Mouse (Mus musculus) bone marrow macrophage, adult 2 months (primary cell): Measurements from ENCODE around the gene Hoxd12. TPM values are rescaled to one million over a fixed set of nuclear protein-coding genes. Genes with fewer than 3 reads are reported as not detected.

ENCODE experiments used
- H3K27ac ChIP-seq: 2 replicates; pipeline ENCODE4 v1.5.1; 2012; ENCODE audit warnings: low read depth, low read length; ENCODE audit not compliant: insufficient read depth
- H3K4me1 ChIP-seq: 2 replicates; pipeline ENCODE4 v1.6.1; 2012; ENCODE audit warnings: low read length; ENCODE audit not compliant: control insufficient read depth, insufficient read depth
- H3K4me3 ChIP-seq: 2 replicates; pipeline ENCODE4 v1.5.1; 2012; ENCODE audit warnings: mild to moderate bottlenecking, low read length, moderate library complexity; ENCODE audit not compliant: insufficient read depth
- CTCF ChIP-seq: IDR thresholded peaks from 2 replicates; pipeline ENCODE4 v1.5.1; 2012; ENCODE audit warnings: low read depth, mild to moderate bottlenecking, low read length, moderate library complexity
- POLR2A ChIP-seq: IDR thresholded peaks from 2 replicates; pipeline ENCODE4 v1.6.1; 2012; ENCODE audit warnings: mild to moderate bottlenecking, low read depth, low read length, borderline replicate concordance
- polyA plus RNA-seq: library from polyadenylated mRNA; stranded (reverse); fragments of >200 nt; gene quantifications from 2 replicates; pipeline ENCODE4 v1.2.4, GENCODE M21; 2012; ENCODE audit not compliant: missing spikeins, insufficient read depth, insufficient read length

The Hoxd12 gene
- polyA plus RNA-seq, 1 experiment, result not detected

DNA sequence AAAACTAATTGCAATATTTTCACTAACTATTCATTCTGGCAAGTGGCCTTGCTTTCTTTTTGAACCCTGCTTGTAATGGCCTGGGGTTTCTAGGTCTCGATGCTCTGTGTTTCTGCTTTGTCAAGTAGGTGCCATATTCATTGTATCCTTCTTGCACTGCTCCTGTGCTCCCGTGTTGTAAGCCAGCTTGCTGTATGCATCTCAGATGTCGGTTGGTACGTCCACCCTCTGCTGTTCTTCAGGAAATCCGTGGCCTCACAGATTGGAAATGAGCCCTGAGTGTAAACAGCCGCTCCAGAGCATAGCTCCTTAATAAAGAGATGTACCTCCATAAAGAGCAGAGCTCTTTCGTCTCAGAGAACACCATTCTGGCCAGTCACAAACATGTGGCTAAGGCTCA lies 32.8 kb downstream of the Hoxd12 start:
- Histone ChIP-seq H3K4me1 (no peaks in the 10 kb centered on the region), H3K4me3 (no peak overlapping the region), H3K27ac (no peak overlapping the region)
- no peak for TF ChIP-seq POLR2A
- no peak for TF ChIP-seq CTCF

DNA sequence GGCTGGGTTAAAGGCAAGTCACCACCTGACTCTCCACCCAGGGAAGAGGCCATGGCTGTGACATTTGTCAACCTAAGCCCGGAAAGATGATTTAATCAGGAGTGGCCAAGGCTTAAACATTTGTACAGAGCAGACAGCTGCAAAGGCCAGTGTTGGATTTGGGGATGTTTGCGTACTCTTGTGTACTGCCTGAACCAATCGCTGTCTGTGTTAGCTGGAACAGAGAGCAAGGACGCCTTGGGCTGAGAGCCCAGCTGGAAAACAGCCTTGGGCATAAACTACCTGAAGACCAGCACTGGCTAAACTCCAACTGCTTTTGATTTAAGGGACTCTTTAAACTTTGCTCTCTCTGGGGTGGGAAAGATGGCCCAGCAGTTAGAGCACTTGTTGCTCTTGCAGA lies 33.9 kb downstream of the Hoxd12 start:
- no peak overlapping the region for H3K27ac ChIP-seq
- no peaks in the 10 kb centered on the region for H3K4me1 ChIP-seq
- no peak overlapping the region for H3K4me3 ChIP-seq
- TF ChIP-seq CTCF (no peak), POLR2A (no peak)

DNA sequence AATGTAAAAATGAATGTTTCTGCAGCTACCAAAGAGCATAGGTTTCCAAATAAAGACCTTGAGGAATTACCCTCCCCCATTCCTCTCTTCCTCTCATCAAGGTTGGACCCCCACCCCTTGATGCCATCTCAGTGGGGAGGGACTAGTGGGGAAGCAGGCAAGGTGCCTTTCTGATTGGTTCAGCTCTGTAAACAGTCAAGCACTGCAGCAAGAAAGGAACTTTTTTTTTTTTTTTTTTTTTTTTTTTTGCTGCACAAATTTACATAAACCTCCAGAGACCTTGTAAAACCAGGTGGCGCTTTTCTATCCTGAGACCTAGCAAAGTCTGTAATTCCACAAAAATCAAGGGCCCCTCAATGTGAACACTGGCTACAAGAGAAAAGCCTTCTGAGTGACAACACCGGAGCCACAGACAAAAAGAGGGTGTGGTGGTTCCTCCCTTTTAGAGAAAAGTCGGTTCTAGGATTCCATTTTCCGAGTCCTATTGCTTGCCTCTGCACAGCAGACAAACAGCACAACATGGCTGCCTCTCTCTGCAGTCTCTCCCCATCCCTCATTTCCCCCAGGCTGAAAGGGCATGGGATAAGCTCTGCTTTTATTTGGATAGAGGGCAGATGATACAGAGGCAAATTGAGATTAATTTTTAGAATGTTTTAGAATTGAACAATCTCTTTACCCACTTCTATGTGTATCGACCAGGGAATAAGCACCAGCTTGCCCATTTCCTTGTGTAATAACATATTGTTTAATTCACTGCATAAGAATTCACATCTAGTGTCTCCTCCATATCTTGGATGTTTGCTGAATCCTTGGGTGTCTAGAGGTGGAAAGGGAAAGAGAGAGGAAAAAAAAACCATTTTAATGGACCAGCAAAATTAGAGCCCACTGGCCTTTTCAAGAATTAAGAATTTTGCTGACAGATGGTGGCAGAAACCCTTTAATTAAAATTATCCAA lies 34.9 kb downstream of the Hoxd12 start:
- Histone ChIP-seq H3K27ac (no peak overlapping the region), H3K4me1 (no peaks in the 10 kb centered on the region), H3K4me3 (no peak overlapping the region)
- no peak for TF ChIP-seq POLR2A
- TF ChIP-seq CTCF, result no peak

DNA sequence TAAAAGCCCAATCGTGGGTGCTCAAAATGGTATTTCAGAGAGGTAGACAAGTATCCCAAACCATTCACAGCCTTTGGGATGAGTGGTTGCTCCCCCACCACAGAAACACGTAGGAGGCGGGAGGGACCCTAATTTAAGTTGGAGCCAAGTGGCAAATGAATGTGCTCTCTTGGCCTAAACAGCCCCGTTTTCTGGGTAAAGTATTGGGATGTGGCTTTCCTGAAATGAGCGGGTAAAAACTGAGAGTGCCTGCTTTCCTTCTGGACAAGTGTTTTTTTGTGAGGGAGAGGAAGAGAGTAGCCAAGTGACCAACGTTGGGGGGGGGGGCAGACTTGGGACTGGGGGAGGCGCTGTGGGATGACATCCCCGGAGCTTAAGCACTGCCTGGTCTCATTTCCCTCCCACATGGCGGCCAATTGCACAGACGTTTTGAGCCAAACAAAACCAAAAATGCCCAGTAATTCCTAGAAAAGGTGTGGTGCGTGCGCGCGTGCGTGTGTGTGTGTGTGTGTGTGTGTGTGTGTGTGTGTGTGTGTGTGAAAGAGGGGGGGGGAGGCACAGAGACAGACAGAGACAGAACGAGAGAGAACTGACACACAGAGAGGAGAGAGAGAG lies 36.2 kb downstream of the Hoxd12 start:
- no peaks in the 10 kb centered on the region for H3K4me1 ChIP-seq
- no peak overlapping the region for H3K27ac ChIP-seq
- no peak for TF ChIP-seq POLR2A
- no peak for TF ChIP-seq CTCF
- H3K4me3 ChIP-seq, result no peak overlapping the region

DNA sequence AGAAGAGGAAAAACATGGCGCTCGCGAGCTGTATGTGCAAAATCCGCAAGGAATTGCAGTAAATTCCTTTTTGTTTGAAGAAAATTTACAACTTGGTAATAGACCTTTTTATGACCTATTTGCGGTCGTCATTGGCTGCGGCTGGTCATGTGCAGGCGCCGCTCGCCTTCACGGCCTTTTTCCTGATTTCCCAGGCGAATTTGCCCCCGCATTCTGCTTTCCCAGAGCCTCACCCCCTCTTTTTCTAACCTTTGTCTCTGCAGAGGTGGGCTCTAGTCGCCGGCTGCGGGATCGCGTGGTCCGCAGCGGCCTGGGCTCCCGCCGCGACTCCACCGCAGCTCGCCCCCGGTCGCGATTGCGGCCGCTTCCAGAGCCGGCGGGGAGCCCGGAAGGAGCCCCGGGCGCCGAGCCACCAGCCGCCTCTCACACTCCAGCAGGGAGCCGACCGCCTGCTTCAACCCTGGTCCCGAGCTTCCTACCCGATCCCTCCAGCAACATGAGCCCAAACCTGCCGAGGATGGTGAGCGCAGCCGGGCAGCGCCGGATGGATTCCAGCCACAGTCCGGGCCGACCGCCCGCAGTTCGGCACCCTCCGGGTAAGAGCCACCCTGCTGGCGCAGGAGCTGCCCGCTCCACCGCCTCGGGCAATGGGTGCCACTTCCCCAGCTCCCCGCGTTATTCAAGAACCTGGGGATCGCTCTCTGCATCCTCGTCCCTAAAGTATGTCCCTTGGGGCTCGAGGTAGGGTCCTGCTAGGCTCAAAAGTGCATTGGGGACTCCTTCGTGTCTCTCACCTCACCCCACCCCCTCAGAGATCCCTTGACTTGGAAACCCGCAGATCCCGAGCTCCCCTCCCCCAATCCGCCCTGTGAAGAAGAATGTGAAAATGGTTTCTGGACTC lies 37.2 kb downstream of the Hoxd12 start, which contains the start of the genes Hoxd3 and Hoxd4:
TSS of gene Hoxd3 (plus strand) at position 207 of the 901 bp plus-strand sequence.
TSS of gene Hoxd4 (plus strand) at position 209 of the 901 bp plus-strand sequence.
- TF ChIP-seq CTCF, result no peak
- no peak for TF ChIP-seq POLR2A
- no peak within 1 kb of the TSS for H3K27ac ChIP-seq
- peak within 1 kb of the TSS; percentile 37 for H3K4me3 ChIP-seq
- no peaks in the 10 kb centered on the region for H3K4me1 ChIP-seq

DNA sequence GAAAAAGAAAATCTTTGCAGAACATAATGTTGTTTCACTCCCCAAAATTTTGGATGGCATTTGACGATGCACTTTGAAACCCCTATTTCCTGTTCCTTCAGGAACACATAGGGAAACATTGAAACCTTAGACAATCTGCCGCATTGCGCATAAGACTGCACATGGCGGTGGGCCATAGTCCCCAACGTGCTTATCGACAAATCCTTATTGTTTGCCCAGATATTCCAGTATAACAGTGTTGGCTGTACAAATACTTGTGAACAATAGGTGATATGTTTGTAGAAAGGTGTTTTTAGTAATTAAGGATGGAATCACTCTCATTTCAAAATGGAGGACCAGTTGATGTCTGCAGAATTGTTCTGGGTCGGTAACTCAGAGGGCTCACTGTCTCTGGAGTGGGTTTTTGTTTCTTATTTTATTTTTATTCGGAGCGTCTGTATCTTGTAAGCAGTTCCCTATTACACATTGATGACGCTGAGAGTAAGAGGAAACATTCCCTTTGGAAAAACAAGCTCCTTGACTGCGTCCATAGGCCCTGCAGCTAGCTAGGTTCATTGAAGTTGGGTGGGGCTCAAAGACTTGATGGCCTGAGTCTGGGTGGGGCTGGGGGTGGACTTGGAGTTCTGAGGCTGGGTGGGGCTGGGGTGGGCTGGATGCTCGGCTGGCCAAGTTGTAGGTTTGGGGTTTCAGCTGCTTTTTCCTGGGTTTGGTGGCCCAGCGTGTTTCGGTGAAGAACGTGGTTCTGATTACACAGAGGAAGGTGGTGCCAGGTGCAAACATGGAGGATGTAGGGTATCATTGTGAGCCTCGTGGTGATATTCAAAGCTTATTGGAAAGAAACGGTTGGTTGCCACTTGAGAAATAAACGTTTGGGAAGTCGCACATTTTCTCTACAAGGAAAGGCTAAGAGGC lies 38.7 kb downstream of the Hoxd12 start:
- no peak overlapping the region for H3K27ac ChIP-seq
- no peak for TF ChIP-seq POLR2A
- no peak for TF ChIP-seq CTCF
- no peaks in the 10 kb centered on the region for H3K4me1 ChIP-seq
- no peak overlapping the region for H3K4me3 ChIP-seq

DNA sequence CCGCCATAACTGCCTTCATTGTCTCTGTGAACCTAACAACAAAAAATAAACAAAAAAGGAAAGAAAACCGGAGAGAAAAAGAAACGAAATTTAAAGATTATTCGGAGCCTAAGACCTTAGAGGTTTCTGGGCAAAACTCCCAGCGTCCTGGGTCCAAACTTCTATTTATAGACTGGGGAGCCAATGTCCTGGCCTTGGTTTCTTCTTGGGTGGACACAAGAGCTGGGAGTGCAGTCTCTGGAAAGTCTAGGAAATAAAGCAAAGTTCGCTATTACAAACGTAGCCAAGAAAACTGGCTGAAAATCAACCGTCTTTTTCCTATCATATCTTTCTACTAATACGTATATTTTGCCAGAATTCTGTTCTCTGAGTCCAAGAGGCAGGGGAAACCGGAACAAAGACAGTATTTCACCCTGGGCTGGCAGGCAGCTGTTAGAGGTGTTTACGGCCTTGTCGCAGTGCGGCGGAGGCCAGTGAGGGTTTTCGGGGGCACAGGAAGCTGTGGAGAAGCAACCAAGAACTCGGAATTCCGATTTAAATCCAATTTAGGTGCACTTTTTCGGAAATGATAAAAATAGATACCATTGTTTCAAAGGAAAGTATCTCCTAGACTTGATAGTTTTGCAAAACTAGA lies 39.5 kb downstream of the Hoxd12 start:
- TF ChIP-seq POLR2A (no peak), CTCF (no peak)
- H3K27ac ChIP-seq, result no peak overlapping the region
- H3K4me3 ChIP-seq, result no peak overlapping the region
- H3K4me1 ChIP-seq, result no peaks in the 10 kb centered on the region

DNA sequence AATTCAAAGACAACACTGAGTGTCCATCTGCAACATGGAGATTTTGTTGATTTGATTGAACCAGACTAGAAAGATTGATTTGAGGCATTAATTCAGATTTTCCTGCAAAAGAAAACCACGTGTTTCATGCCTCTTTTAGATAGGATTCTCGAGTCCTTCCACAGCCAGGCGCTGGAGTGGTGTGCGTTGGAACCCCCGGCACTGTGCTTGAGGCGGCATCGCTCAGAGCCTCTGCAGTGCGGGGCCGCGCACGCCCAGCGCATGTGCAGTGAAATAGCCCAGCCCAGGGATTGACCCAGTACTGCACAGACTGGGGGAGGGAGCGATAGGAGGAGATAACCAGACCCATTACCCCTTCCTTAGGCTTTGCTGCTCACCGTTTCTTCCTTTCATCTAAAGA lies 40.1 kb downstream of the Hoxd12 start:
- Histone ChIP-seq H3K4me3 (no peak overlapping the region), H3K4me1 (no peaks in the 10 kb centered on the region), H3K27ac (no peak overlapping the region)
- TF ChIP-seq POLR2A, result no peak
- TF ChIP-seq CTCF, result no peak
